Mouse (Mus musculus): Measurements from ENCODE around the gene Tshb.
A peak's percentile ranks its signal among the peaks of the same experiment; 100 is the strongest.

Gene Tshb

DNA sequence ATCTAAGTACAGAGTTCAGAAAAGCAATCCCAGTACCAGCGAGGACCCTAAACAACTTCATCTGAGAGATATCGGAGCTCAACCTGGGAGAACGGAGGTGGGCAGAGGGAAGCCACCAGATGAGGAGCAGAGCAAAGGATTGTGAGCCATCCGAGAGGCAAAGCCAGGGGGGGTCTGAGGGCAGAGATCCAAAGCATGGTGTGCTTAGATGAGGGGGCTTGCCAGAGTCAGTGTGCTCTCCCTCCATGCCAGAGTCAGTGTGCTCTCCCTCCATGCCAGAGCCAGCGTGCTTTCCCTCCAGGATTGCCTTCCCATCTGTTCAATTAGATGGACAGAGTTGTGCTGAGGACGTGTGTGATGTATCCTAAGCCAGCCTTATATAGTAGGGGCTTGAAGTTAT lies 45.4 kb downstream of the Tshb start:
- no peak for DNase-seq (ENCODE audit: low spot score in 2 of 2)

DNA sequence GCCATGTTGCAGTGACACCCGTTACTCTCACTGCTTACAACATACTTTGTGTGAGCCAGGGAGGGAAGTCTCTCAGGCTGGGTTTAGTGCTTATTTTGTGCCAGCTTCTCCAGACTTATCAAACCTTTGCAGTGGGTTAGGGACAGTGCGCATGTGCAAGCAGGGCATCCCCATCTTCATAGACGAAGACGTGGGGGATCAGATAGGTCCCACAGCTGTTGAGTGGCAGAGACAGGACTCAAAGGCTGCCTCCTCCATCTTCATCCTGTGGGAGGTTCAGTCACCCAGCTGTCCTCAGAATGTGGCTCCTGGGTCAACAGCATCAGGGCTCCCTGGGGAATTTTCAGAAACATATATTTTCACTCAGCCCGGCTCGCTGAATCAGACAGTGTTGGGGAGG lies 46.1 kb downstream of the Tshb start:
- DNase-seq (ENCODE audit: low spot score in 2 of 2), result no peak

DNA sequence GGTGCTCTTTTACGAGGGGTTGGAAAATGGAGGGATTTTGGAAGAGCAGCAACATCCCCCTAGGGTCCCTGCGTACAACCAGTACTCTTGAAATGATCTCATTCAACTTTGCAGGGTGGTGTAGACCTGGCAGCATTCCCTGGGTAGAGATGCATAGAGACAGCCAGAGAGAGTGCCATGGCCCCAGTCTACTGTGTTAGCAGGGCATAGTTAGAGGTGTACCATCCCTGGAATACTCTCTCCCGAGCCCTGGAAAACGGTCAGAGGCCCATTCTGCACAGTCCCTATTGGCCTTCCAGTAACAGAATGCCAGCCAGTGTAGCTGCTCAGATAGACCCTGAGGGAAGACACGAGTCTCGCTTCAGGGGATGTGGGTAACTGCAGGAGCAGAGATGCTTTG lies 46.9 kb downstream of the Tshb start:
- DNase-seq (ENCODE audit: low spot score in 2 of 2), result no peak

DNA sequence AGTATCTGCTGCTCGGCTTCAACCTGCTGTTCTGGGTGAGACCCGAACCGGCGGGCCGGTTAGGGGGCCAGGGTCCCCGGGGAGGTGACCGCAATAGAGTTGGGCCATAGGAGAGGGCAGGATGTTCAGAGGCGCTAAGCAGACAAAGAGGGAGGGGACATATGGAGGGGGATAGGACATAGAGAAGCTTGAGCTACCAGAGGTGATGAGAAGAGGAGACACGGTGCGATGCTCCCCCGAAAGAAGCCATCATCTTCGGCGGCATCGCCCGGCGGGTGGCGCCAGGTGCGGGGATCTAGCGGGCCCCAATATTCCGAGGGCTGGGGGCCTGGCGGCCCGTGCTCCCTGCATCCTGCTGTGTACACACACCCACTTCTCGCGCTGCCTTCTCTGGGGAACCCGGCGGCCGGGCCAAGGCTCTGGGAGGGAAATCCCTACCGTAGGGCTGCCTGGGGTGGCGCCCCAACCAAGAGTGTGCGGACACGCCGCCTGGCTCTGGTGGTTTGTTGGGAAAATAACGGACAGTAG lies 47.4 kb downstream of the Tshb start:
- DNase-seq (ENCODE audit: low spot score in 2 of 2), result peak; percentile 34 to 52

DNA sequence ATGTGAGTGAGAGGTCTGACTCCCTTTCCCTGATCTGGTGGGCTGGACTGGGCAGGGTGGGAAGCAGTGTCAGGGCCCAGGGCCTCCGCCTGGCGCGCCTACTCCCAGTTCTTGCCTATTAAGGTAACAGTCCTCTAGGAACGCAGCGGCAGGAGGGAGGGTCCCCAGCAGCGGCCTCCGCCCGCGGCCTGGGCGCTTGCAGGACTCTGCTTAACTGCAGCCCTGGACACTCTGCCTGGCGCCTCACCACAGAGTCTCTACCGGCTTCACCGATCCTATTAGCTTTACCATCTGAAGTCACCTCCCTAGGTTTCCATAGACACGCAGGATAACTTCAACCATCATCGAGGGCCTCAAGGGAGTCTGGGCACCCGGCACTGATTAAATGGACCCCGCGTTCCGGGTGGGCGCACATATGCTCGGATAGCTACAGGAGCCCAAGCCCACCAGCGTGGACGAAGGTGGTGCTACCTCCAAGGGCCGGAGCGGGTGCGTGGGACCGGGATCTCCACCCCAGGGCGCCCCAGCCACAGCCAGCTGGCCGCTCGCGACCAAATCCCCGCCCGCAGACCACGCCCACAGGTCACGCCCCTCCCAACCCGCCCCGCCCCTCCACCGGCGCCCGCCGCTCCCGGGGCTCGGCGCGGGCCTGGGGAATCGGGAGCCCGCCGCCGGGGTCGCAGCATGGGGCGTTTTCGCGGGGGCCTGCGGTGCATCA lies 48.0 kb downstream of the Tshb start, which contains the start of gene Tspan2:
TSS of gene Tspan2 (plus strand) at position 217 of the 718 bp plus-strand sequence.
- DNase-seq (ENCODE audit: low spot score in 2 of 2), result peak; percentile 54 to 56

DNA sequence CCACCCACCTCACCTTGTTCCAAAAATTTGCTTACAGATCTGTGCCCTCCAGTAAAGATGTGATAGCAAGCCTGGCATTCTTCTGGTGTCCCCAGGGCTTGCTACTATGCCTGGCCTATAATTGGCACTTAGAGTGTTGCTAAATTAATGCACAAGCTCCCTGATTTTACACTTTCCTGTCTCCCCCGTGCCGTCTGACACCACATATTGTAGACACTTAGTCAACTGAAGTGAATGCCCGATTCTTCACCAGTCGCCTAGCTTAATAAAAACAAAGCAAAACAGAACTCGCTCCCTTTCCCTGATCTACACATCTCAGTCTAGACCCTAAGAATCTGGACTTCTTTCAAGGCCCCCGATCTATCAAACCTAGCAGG lies 48.6 kb downstream of the Tshb start:
- no peak for DNase-seq (ENCODE audit: low spot score in 2 of 2)

DNA sequence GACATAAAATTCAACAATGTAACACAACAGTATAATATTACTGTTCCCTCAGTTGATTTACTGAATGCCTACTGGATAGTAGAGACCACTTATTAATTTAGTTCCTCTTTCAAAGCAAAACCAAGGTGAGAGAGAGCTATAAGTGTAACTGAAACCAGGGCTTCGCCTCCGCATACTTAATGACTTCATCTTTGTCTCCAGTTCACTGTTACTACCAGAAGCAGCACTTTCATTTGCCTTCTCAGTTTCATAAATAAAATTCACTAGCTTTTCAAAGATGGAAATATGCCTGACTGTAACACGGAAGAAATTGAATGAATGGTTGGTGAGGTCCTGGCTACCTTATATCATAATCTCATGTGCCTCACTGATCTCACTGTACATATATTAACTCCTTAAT lies 49.5 kb downstream of the Tshb start:
- DNase-seq (ENCODE audit: low spot score in 2 of 2), result peak; percentile 51 to 66

DNA sequence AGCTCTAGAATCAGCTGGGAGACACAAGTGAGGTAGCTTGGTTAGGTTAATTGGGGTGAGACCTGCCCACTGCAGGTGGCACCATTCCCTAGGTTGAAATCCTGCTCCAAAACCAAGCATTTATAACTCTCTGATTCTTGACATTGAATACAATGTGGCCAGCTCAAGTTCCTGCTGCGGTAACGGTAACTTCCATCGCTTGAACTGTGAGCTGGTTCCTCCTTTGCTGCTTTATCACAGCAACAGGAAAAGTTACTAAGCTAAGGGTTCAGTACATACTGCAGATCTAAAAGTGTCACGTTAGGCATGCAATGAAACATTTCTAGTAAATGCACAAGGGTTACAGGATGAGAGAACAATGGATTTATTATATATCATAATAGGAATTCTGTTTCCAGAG lies 49.9 kb downstream of the Tshb start:
- peak in 1 of 2 experiments; percentile 30 for DNase-seq (ENCODE audit: low spot score in 2 of 2)

DNA sequence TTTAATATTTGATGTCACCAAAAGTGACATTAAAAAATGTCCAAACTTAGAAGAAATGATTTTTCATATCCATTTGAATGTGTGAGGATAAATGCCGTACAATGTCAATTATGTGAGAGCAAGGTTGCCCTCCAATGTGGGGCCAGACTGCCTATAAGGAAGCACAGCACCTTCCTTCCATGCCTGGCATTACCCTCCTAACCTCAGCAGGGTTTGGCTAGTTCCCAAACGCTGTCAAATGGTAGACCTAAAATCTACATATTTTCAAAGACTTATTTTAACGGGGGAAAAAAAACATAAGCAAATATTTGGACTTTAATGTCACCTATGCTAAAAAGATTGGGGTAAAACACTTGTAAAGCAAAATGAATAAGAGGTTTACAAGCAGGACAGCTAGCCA lies 51.4 kb downstream of the Tshb start:
- DNase-seq (ENCODE audit: low spot score in 2 of 2), result no peak

DNA sequence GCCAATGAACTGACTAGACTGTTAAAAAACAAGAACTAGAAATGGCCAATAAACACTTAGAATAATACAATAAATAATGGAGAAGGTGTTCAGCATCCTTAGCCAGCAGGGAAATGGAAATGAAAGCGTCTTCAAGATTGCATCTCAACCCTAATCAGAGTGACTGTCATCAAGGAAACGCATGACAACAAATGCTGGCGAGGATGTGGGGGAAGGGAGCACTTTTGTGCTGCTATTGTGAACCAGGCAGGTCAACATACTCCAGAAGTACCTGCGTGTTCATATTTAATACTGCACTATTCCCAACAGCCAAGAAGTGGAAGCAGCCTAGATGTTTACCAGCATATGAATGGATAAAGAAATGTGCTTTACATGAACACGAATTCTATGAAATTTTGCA lies 53.1 kb downstream of the Tshb start:
- no peak for DNase-seq (ENCODE audit: low spot score in 2 of 2)
